Mouse (Mus musculus) common myeloid progenitor, adult 5-6 weeks (primary cell): ENCODE measurements around the gene Bmx. TPM values are rescaled to one million over a fixed set of nuclear protein-coding genes. Genes with fewer than 3 reads are reported as not detected.
A peak's percentile ranks its signal among the peaks of the same experiment; 100 is the strongest.

Experiments used
- ATAC-seq: replicated peaks from 2 replicates; pipeline ENCODE4 v1.8.0; 2016; ENCODE audit warnings: low read depth, mild to moderate bottlenecking, moderate TSS enrichment, inconsistent platforms; ENCODE audit not compliant: poor library complexity, severe bottlenecking
- total RNA-seq: library from RNA; stranded (forward); fragments of 200-1000, 187-1606 nt; gene quantifications from 2 replicates; pipeline ENCODE4 v1.2.3, GENCODE M21; 2017

Bmx gene
- total RNA-seq, 1 experiment from 2014 or later, result 1.4 TPM

- no peak for ATAC-seq
Measured at GRCm38 (mm10) chrX:164178856-164179255, 79.1 kb downstream of the Bmx start.

DNA sequence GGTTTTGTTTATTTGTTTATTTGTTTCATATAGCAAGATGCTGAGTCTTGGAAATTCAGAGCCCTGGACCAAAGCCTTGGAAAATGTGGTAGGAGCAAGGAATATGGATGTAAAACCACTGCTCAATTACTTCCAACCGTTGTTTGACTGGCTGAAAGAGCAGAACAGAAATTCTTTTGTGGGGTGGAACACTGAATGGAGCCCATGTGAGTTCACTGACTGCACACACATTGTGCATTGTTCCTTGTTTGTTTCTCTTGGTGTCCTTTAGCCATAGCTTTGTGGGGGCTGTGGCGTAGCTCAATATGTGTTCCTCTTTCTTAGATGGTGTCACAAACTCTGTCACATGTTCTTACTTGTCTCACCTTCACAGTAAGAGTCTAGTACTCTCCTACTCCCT lies 82.2 kb downstream of the Bmx start:
- peak; percentile 65; the same call in 1 of the 2 replicates for ATAC-seq

- ATAC-seq, result no peak
Measured at GRCm38 (mm10) chrX:164175311-164175710, 82.7 kb downstream of the Bmx start.

- 0 out of 2 replicates have a peak, but pooled peaks have one; percentile 32 for ATAC-seq
Measured at GRCm38 (mm10) chrX:164173880-164174279, 84.1 kb downstream of the Bmx start.

DNA sequence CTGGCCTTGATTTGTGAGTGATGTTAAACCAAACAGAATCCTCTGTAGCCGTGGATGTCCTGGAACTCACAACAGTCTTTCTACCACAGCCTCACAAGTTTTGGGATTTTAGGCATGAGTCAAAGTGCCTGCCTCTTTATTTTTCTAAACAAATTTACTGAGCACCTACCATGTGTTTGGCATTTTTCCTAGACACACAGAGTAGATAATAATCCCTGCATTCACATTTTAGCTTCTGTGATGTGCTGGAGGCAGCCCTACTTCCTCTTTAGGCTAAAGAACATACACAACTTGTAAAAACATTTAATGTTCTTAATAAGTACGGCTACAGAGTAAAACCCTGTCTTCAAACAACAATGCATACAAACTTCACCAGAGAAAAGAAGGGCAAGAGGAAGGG lies 87.0 kb downstream of the Bmx start:
- ATAC-seq, result no peak

GRCm38 (mm10) chrX:164164681-164165080 lies 93.3 kb downstream of the Bmx start:
- ATAC-seq, result no peak

DNA sequence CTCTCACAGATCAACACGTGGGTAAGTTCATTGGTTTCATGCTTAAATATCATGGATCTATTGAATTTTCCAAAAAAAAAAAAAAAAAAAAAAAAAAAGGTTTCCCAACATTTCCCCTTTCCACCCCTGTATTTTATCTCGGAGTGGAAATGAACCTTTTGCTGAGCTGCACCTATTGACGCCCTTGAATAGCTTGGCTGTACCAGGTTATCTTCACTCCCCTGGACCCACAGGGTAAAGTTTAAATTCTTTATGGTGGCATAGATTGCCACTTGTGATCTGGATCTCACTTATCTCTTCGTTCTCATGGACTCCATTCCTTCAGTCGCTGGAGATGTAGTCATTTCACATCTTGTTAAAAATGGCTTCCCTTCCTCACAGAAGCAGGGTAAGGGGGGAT lies 103.4 kb downstream of the Bmx start:
- ATAC-seq, result no peak

GRCm38 (mm10) chrX:164153606-164154005 lies 104.4 kb downstream of the Bmx start:
- ATAC-seq, result no peak

DNA sequence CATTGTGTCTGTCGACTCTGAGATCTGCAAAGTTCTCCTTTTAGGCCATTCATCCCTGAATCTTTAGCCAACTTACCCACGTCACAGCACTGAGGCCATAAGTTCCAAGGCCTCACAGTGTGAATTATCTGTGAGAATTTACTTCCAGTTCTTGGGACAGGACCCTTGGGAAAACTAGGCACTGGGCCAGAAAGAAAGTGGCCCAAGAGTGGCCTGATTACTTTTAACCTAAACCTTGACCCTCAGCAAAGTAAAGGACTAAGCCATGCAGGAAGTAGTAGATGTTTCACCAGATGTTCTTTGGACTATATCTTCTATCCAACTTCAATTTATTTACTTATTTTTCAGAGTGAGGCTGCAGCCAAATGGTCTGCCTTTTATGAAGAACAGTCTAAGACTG lies 105.3 kb downstream of the Bmx start:
- ATAC-seq, result no peak

DNA sequence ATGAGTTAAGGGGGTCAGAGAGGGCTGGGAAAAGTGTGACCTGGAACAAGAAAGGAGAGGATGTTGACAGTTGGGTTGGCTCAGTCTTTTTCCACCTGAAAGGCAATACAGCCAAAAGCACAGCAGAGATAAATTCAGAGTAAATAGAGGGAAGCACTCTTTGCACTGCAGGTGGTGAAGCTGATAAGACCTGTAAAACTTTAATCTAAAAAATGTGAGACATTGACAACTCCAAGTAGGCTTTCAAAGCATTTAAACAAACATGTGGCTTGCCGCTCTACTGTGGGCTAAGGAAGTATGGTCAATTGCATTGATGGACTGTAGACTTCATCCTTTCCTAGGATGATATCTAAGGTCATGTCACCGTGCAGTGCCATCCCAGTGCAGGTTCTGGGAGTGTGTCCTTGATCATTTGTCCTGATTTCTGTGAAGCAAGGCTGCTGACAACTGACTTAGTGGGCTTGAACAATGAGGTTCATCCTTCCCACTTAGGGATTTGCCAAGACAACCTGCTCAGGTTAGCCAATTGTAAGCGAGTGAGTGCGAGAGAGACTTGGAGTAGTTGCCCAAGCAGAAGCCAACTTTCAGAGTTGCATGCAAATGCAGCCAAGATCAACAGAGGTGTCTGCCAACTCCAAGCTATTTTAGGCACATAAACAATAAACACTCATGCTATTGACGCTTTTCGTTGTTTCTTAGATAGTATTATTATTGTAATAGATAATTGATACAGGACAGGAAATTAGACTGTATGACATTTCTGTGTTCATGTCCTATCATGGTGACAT lies 112.3 kb downstream of the Bmx start:
- peak; percentile 65 for ATAC-seq

Other genes with a start within 250 kb of the Bmx start
- 0.69 TPM in 1 of 2 replicates, not detected in the other for gene Car5b, start 230.2 kb downstream of the Bmx start, total RNA-seq
- gene Siah1b, start 181.7 kb downstream of the Bmx start, total RNA-seq, result 19.3 and 19.4 TPM in 2 replicates
- gene Cltrn, start 169.4 kb downstream of the Bmx start, total RNA-seq, result not detected in 2 replicates
- not detected in 2 replicates for gene Ace2, start 118.9 kb downstream of the Bmx start, total RNA-seq
- gene Pir, start 11.2 kb upstream of the Bmx start, total RNA-seq, result 1.2 TPM in 1 of 2 replicates, not detected in the other
- 0.29 TPM in 1 of 2 replicates, not detected in the other for gene Vegfd, start 115.2 kb upstream of the Bmx start, total RNA-seq
- 19.1 and 26.1 TPM in 2 replicates for gene Piga, start 161.6 kb upstream of the Bmx start, total RNA-seq
- not detected in 2 replicates for gene Asb11, start 178.8 kb upstream of the Bmx start, total RNA-seq
- gene Asb9, start 248.1 kb upstream of the Bmx start, total RNA-seq, result not detected in 2 replicates